Mouse (Mus musculus) adrenal gland, postnatal 25 days (tissue): ENCODE measurements around the gene Zfp970. TPM values are rescaled to one million over a fixed set of nuclear protein-coding genes. Genes with fewer than 3 reads are reported as not detected.
"Not testable (repeated sequence)": the region's sequence is repeated elsewhere in the genome, so short reads cannot be mapped to it uniquely, and the experiment has no call there.

Experiments
- DNase-seq: peaks from one replicate; pipeline ENCODE4 v3.0.0; 2021; ENCODE audit warnings: mixed read lengths
- long read RNA-seq: library from polyadenylated mRNA; stranded (forward); transcript quantifications from one replicate; pipeline ENCODE4 v2.0.0, GENCODE M21; 2021
- total RNA-seq: library from RNA; stranded (reverse); gene quantifications from 2 replicates; pipeline ENCODE4 v1.2.3, GENCODE M21; 2021

The Zfp970 gene
- 42.1 and 50.8 TPM in 2 replicates for total RNA-seq
- long read RNA-seq, partial matches to known transcripts = 13 of 25 reads
- long read RNA-seq, other reads (novel, unspliced or antisense) = 6 of 25 reads

GRCm38 (mm10) chr2:177464676-177465075 lies at the start of gene Zfp970:
Gene Zfp970 (plus strand): TSS chr2:177464733.
- DNase-seq = peak; percentile 14

- not testable (repeated sequence) for DNase-seq
These were observed 3.7 kb downstream of the Zfp970 start for GRCm38 (mm10) chr2:177468222-177468621.

DNA sequence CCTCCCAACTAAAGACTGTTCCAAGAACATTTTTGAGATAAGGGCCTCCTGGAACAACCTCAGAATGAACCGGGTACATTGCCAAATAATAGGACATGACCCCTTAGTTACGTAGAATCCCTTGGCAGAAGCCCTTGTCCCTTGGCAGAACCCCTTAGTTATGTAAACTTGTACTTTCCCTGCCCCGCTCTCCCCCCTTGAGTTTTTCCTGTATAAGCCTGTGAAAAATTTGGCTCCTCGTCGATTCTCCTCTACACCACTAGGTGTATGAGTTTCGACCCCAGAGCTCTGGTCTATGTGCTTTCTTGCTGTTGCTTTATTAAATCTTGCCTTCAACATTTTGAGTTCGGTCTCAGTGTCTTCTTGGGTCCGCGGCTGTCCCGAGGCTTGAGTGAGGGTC lies 7.7 kb downstream of the Zfp970 start:
- DNase-seq = not testable (repeated sequence)

GRCm38 (mm10) chr2:177481971-177482370 lies 17.4 kb downstream of the Zfp970 start:
- DNase-seq = not testable (repeated sequence)

DNA sequence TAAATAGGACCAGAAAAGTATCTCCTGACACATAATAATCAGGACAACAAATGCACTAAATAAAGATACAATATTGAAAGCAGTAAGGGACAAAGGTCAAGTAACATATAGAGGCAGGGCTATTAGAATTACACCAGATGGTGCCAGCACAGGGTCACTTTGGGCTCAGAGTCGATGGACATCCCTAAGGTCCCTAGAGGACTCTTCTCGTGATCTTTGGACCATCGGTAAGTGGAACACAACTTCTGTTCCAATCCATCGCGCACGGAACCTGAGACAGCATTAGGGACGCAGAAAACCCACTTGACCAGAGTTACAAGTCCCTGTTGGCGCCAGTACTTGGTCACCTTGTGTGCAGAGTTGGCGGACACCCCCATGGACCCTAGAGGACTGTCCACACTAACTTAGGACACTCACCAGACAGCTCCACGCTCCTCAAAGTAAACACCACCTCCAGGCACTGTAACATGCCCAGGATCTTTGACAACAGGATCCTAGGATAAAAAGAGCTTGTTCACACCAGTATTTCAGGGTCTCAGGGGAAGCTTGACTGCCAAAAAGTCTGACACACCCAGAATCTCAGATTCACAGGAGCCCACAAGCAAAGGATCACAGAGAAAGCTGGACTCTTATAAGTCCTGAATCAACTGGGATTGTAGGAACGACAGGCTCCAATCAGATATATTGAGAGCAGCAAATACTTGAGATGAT lies 18.9 kb downstream of the Zfp970 start:
- DNase-seq = not testable (repeated sequence)

DNA sequence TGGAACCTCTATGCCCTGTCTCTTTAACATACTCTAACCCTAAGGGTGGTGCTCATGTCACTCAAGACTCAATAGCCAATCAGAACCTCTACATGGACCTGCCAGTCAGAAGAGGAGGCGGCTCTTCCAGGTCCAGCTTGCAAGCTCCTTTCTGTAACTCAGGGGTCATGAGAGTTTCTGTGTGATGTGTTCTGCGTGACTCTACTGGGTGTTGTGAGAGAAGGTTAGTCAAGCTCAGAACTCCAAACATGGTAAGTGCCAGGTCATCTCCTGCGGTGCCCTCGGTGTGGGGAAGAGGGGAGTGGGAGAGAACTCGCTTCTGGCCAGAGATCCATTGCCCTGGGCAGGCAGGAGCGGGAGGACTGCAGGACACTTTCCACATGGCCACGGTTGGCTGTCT lies 33.5 kb downstream of the Zfp970 start, which contains the start of gene Gm14403:
Gene Gm14403, plus strand, starts transcription at position 149 of the 400 bp plus-strand sequence.
- DNase-seq = peak; percentile 39

DNA sequence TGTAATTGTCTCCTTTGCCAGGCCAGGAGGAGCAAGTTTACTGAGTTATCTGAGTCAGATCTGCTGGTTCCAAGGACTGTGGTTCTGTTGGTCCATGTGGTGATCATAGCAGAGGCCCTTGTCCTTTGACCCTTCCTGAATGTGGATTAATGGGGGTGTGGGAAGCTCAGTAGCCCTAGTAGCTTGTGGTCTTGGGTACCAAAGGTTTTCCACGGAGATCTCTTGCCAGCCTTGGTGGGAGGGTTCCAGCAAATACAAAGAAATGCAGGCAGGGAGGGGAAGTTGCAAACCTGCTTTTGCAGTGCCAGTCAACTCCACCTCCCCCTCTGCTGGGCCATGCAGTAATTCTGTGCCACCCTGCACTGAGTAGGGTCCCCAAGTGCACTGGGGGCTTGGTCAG lies 34.6 kb downstream of the Zfp970 start:
- not testable (repeated sequence) for DNase-seq

DNA sequence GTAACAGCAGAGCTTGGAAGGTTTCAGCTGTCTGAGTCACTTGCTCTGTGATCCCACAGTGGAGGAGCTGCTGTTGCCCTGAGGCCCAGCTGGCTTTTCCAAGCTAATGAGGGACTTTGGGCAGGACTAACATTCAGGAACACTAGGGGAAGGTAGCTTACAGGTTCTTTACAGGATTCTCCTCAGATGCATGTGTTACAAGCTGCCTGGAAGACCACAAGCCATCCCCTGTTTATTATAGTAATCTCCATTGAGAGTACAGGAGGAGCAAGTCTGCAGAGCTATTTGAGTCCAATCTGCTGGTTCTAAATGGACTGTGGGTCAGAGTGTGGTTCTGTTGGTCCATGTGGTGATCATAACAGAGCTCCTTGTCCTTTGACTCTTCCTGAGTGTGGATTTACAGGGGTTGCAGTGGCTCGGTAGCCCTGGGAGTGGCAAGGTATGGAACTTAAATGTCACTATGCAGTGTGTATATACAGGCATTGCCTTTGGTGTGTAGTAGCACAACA lies 40.7 kb downstream of the Zfp970 start:
- not testable (repeated sequence) for DNase-seq

DNA sequence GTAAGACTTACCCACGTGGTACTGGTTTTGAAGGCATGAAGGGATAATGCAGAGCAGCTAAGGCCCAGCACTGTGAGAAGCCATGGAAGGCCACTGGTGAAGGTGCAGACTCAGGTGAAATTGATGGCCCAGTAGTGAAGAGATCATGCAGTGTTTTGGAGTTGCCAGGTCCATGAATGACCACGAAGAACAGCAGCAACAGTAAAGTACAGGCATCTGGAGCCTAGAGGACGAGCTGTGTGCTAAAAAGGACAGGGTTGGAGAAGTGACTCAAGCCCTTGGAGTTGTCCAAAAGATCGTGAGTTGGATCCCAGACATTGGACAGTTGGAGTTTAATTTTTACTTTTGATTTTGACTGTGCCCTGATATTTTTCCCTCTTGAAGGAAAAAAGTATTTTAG lies 46.8 kb downstream of the Zfp970 start:
- not testable (repeated sequence) for DNase-seq

DNA sequence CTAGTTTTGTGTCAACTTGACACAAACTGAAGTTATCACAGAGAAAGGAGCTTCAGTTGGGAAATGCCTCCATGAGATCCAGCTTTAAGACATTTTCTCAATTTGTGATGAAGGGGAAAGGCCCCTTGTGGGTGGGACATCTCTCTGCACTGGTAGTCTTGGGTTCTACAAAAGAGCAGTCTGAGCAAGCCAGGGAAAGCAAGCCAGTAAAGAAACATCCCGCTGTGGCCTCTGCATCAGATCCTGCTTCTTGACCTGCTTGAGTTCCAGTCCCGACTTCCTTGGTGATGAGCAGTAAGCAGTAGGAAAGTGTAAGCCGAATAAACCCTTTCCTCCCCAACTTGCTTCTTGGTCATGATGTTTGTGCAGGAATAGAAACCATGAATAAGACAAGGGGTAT lies 47.4 kb downstream of the Zfp970 start:
- DNase-seq = not testable (repeated sequence)

GRCm38 (mm10) chr2:177513991-177514479 lies 49.5 kb downstream of the Zfp970 start:
- DNase-seq = not testable (repeated sequence)

GRCm38 (mm10) chr2:177517746-177518145 lies 53.2 kb downstream of the Zfp970 start:
- not testable (repeated sequence) for DNase-seq

DNA sequence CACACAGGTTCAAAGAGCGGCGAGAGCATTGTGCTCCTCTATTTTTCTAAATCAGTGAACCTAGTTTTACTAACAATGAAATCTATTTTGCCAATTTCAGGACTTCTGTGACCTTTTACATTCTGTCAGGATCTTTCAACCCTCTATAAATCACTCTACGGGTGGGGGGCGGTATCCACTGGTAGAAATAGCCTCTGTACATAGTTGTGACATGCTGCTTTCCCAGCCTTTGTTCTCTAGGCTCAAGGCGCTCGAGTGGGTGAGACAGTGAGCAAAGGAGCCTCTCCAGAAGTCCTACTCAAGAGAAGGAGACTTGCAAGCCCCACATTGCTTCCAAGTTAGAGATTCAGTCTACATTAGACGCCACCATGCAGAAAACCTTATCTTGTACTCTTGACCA lies 53.8 kb downstream of the Zfp970 start:
- not testable (repeated sequence) for DNase-seq

- DNase-seq = not testable (repeated sequence)
These were observed 54.4 kb downstream of the Zfp970 start for GRCm38 (mm10) chr2:177518960-177519359.

DNA sequence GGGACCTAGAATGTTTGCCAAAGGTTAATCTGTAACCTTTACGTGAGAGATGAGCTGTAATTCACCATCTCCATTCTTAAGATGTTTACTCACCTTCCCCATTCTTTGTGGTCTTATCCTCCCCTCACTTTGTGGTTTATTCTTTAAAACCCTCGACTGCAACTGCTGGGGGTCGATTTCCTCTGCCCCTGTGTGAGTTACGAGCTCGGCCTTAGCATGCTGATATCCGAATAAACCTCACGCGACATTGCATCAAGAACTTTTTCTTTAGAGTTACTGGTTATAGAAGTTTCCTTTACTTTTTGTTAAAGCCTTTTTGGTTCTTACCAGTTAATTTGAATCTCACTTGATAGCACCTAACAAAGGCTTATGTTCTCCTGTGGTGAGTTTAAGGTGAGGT lies 55.5 kb downstream of the Zfp970 start:
- DNase-seq = no peak

GRCm38 (mm10) chr2:177523061-177523460 lies 58.5 kb downstream of the Zfp970 start:
- DNase-seq = no peak

DNA sequence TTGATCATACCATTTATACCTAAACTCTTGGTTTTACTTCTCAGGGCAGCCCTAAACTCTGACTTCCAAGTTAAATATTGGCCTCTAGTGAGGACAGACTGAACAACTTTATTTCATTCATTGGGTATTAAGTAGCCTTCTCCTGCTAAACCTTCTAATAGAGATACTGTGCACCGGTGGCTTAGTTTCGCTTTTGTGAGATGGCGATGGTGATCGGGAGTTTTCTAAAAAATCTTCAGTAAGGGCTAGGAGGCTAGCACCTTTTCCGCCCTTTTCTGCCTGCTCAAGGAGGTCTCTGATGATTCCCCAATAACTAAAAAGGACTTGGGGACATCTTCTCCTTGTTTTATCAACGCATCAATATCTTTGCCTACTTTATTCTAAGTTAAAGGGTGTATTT lies 59.1 kb downstream of the Zfp970 start:
- not testable (repeated sequence) for DNase-seq

- DNase-seq = not testable (repeated sequence)
These were observed 59.6 kb downstream of the Zfp970 start for GRCm38 (mm10) chr2:177524171-177524570.

Other genes starting within 250 kb of the Zfp970 start
- 2.4 and 2.9 TPM in 2 replicates for gene Gm14409, start 197.7 kb upstream of the Zfp970 start, total RNA-seq
- gene Gm14412, start 140.4 kb upstream of the Zfp970 start, total RNA-seq = 5.5 and 5.8 TPM in 2 replicates
- gene Gm14418, start 66.4 kb upstream of the Zfp970 start, total RNA-seq = 14.0 and 31.8 TPM in 2 replicates
- 69.7 and 85.0 TPM in 2 replicates for gene Gm14403, start 33.5 kb downstream of the Zfp970 start, total RNA-seq
- gene Gm14406, start 113.5 kb downstream of the Zfp970 start, total RNA-seq = not detected in 2 replicates